Mouse (Mus musculus) heart, embryonic 16.5 days (tissue): ENCODE measurements around the gene Pacs2. TPM values are rescaled to one million over a fixed set of nuclear protein-coding genes. Genes with fewer than 3 reads are reported as not detected.

Experiments
- ATAC-seq: fragments of 200-750 bp; cut with Nextera tagmentation; replicated peaks from 2 replicates; pipeline ENCODE4 v1.8.0; 2017; ENCODE audit warnings: moderate number of reproducible peaks; ENCODE audit not compliant: insufficient read depth, low FRiP score; ENCODE audit errors: extremely low read depth
- H3K27ac ChIP-seq: fragments of 300-500 bp; sonication (generic); 2 replicates; pipeline ENCODE4 v1.5.1; 2014; ENCODE audit warnings: mild to moderate bottlenecking, low read length, control low read depth, moderate library complexity
- H3K27me3 ChIP-seq: fragments of 300-500 bp; sonication (generic); 2 replicates; pipeline ENCODE4 v1.6.1; 2014; ENCODE audit warnings: low read length, mixed read lengths; ENCODE audit not compliant: control insufficient read depth, insufficient read depth
- H3K36me3 ChIP-seq: fragments of 300-500 bp; sonication (generic); 2 replicates; pipeline ENCODE4 v1.6.1; 2014; ENCODE audit not compliant: control insufficient read depth, insufficient read depth
- H3K4me1 ChIP-seq: fragments of 300-500 bp; sonication (generic); 2 replicates; pipeline ENCODE4 v1.6.1; 2014; ENCODE audit warnings: low read length, mixed read lengths; ENCODE audit not compliant: control insufficient read depth, insufficient read depth
- H3K4me2 ChIP-seq: fragments of 300-500 bp; sonication (generic); 2 replicates; pipeline ENCODE4 v1.6.1; 2014; ENCODE audit warnings: low read depth, mild to moderate bottlenecking, control low read depth, low read length
- H3K4me3 ChIP-seq: fragments of 300-500 bp; sonication (generic); 2 replicates; pipeline ENCODE4 v1.5.1; 2014; ENCODE audit warnings: mild to moderate bottlenecking, control low read depth, low read length
- H3K9ac ChIP-seq: fragments of 300-500 bp; sonication (generic); 2 replicates; pipeline ENCODE4 v1.6.1; 2014; ENCODE audit warnings: low read length, control low read depth
- H3K9me3 ChIP-seq: fragments of 300-500 bp; sonication (generic); replicated peaks from 2 replicates; pipeline ENCODE4 v1.6.1; 2016; ENCODE audit warnings: low read length; ENCODE audit not compliant: control insufficient read depth
- WGBS: fragments of 180-500 bp; shearing (Covaris S2); extraction: QIAGEN DNeasy Blood & Tissue Kit; methylation state at CpG from one replicate; pipeline ENCODE4 v1.1.7; 2014; 5-methylcytosine and 5-hydroxymethylcytosine counted together
- polyA plus RNA-seq: library from polyadenylated mRNA; unstranded; fragments of >200 nt; fragmentation: Nextera tagmentation; extraction: Ambion mirVana; gene quantifications from 2 replicates; pipeline ENCODE4 v1.2.1, GENCODE M21; 2015

The Pacs2 gene
- polyA plus RNA-seq, 1 experiment from 2014 or later: 7.0 TPM

DNA sequence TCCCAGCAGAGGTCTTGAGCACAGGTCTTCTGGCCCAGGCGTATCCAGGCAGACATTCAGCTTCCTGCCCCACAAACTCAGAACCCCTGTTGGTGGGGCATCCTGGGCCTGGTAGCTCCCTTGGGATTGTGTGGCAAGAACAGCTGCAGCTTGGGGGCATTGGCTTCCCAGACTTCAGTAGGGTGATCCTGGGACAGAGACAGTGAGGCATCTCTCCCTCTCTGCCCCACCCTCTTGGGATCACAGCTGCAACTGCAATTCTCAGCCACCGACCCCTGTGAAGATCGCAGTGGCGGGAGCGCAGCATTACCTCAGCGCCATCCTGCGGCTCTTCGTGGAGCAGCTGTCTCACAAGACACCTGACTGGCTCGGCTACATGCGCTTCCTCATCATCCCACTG lies 47.9 kb downstream of the Pacs2 start:
- no peaks in the 10 kb centered on the region for H3K9me3 ChIP-seq
- H3K9ac ChIP-seq: no peak overlapping the region
- H3K36me3 ChIP-seq: peaks cover 33% of the 10 kb centered on the region
- no peaks in the 10 kb centered on the region for H3K27me3 ChIP-seq
- no peak overlapping the region for H3K4me3 ChIP-seq
- no peak overlapping the region for H3K4me2 ChIP-seq
- H3K27ac ChIP-seq: no peak overlapping the region
- no peak for ATAC-seq
- 86% methylated on average over 10 of the region's 10 CpGs for WGBS
- no peaks in the 10 kb centered on the region for H3K4me1 ChIP-seq

DNA sequence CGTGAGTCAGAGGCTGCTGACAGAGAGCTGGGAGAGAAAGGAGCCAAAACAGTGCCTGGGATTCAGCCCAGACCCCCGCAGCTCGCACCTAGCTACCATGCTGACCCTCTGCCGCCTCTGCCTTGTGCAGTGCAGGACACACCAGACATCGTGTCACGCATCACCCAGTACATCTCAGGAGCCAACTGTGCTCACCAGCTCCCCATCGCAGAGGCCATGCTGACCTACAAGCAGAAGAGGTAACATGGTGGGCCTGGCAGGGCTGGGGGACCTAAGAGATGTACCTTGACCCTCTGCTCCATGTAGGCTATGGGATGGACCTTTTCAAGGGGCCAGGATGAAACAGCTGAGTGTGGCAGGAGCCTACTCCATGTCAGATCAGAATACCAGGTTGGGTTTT lies 49.4 kb downstream of the Pacs2 start:
- peaks cover 24% of the 10 kb centered on the region for H3K36me3 ChIP-seq
- H3K9me3 ChIP-seq: no peaks in the 10 kb centered on the region
- no peak overlapping the region for H3K27ac ChIP-seq
- H3K4me1 ChIP-seq: no peaks in the 10 kb centered on the region
- H3K27me3 ChIP-seq: no peaks in the 10 kb centered on the region
- H3K4me2 ChIP-seq: no peak overlapping the region
- ATAC-seq: no peak
- WGBS: 96% methylated on average over 7 of the region's 7 CpGs
- no peak overlapping the region for H3K4me3 ChIP-seq
- no peak overlapping the region for H3K9ac ChIP-seq

DNA sequence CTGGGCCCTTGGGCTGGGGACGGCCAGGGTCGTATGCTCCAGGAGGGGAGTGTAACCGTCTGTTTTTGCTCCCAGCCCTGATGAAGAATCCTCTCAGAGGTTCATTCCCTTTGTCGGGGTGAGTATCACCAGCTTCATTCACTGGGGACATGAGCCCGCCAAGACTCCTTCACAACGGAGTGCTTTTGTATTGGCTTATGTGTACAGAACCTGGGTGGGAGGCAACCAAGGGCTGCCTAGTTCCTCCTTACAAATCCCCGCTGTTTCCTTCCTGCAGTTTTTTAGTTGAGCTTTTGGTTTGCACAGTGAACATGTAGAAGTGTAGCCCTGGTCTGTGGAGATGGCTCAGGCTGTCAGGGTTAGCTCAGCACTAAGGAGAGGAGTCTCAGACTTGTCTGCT lies 53.7 kb downstream of the Pacs2 start:
- H3K36me3 ChIP-seq: peaks cover 18% of the 10 kb centered on the region
- ATAC-seq: no peak
- no peaks in the 10 kb centered on the region for H3K4me1 ChIP-seq
- no peaks in the 10 kb centered on the region for H3K27me3 ChIP-seq
- H3K9ac ChIP-seq: no peak overlapping the region
- H3K9me3 ChIP-seq: no peaks in the 10 kb centered on the region
- H3K4me2 ChIP-seq: no peak overlapping the region
- H3K4me3 ChIP-seq: no peak overlapping the region
- 84% methylated on average over 7 of the region's 7 CpGs for WGBS
- no peak overlapping the region for H3K27ac ChIP-seq

DNA sequence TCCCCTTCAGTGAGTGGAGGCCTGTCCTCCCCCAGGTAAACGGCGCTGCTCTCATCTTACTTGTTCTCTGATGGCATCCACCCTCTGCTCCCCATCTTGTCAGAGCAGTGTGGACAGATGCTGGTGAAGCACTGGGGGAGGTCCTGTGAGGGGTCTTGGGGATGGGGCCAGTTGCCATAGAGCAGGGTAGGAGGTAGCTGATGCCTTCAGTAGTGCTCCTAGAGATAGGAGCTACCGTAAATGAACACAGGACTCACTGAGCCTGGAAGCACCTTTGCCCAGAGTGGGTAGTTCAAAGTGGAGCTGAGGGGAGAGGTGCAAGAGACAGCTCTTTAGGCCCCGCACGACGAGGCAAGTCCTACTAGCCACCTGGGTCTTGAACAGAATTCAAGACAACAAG lies 55.1 kb downstream of the Pacs2 start:
- Histone ChIP-seq H3K36me3 (peaks cover 15% of the 10 kb centered on the region), H3K4me2 (no peak overlapping the region)
- no peak for ATAC-seq

DNA sequence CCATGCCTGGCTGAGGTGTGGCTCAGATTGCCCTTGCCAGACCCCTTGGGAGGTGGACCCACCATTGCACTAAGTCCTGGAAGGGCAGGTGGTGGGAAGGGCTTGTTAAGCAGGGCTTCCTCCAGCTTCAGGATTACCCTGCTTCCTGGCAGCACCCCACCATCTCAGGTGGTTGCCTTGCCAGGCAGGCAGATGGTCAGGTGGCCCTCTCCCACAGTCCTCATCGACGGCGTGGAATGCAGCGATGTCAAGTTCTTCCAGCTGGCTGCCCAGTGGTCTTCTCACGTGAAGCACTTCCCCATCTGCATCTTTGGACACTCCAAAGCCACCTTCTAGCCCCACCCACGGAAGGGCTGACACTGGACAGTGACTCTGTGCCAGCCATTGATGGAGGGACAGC lies 57.0 kb downstream of the Pacs2 start:
- 85% methylated on average over 6 of the region's 6 CpGs for WGBS
- H3K36me3 ChIP-seq: peaks cover 15% of the 10 kb centered on the region

More for the DNA sequence above, 55.1 kb downstream of the Pacs2 start:
- Histone ChIP-seq H3K27me3 (no peaks in the 10 kb centered on the region), H3K9ac (no peak overlapping the region), H3K4me3 (no peak overlapping the region), H3K27ac (no peak overlapping the region), H3K4me1 (peaks cover 8% of the 10 kb centered on the region), H3K9me3 (no peaks in the 10 kb centered on the region)
- 91% methylated on average over 6 of the region's 6 CpGs for WGBS

DNA sequence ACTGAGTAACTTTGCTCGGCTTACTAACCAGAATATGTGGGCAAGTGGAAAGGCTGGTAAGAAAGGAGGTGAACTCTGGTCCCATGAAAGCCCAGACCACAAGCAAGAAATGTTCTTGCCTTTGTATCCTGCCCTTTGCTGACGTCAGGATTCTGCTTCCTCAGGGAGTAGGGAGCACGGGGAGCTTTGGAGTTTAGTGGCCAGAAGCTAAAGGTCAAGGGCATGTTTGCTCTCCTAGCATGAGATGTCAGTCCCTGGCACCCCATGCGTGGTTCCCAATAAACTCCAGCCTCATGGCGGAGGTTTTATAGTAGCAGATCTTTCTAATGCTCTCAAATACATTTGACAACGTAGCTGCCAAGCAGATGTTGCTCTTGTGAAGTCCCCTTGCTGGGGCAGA lies 57.5 kb downstream of the Pacs2 start:
- 82% methylated on average over 6 of the region's 6 CpGs for WGBS
- ATAC-seq: no peak
- H3K9me3 ChIP-seq: no peaks in the 10 kb centered on the region
- peaks cover 17% of the 10 kb centered on the region for H3K4me1 ChIP-seq
- no peak overlapping the region for H3K27ac ChIP-seq
- no peak overlapping the region for H3K4me2 ChIP-seq
- no peak overlapping the region for H3K4me3 ChIP-seq
- no peak overlapping the region for H3K9ac ChIP-seq
- H3K27me3 ChIP-seq: no peaks in the 10 kb centered on the region
- H3K36me3 ChIP-seq: peaks cover 15% of the 10 kb centered on the region

More for the DNA sequence above, 57.0 kb downstream of the Pacs2 start:
- ATAC-seq: no peak
- no peak overlapping the region for H3K4me3 ChIP-seq
- H3K9me3 ChIP-seq: no peaks in the 10 kb centered on the region
- H3K27ac ChIP-seq: no peak overlapping the region
- no peak overlapping the region for H3K4me2 ChIP-seq
- H3K27me3 ChIP-seq: no peaks in the 10 kb centered on the region
- H3K4me1 ChIP-seq: peaks cover 17% of the 10 kb centered on the region
- no peak overlapping the region for H3K9ac ChIP-seq

DNA sequence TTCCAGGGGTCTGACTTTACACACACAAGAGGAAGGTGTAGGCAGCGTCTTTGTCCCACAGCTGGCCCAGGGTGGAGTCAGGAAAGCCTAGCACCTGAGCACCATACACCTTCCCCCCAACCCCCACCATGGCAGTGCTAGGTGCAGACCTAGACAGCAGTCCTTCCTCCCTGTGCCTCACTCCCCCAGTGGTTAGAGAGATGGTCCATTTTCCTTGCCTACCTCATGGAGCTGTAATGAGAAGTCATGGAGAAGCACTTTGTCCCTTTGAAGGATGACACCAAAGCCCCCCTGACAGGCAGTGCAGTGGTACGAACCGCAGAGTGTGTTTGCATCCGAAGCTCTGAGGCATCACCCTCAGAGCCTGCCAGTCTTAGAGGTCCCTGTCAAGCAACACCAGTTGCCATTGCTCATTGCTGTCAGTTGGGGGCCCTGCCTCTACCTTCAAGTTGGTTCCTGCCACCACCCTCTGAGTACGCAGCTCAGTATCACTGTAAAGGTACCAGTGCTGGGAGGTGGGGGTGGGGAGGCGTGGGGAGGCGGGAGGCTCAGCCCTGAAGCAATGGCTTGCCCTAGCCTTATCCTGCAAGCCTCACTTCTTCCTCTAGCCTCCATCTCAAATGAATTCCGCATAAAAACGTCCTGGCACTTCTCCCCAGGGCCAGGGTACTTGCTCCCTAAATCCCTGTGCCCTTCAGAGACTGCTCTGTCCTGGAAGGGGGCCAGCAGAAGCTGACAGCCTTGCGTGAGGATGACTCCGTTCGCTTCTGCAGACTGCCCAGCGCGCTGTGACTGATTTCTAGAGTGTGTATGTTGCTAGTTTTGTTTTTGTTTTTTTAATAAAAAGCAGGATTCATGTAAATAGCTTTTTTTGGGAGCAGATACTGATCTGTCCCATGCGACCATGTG lies 59.4 kb downstream of the Pacs2 start:
- Histone ChIP-seq H3K9me3 (no peaks in the 10 kb centered on the region), H3K4me3 (peak overlapping the region; percentile 50), H3K36me3 (peaks cover 13% of the 10 kb centered on the region), H3K4me2 (peak overlapping the region; percentile 69), H3K27me3 (no peaks in the 10 kb centered on the region), H3K27ac (peak overlapping the region; percentile 90), H3K4me1 (peaks cover 17% of the 10 kb centered on the region), H3K9ac (peak overlapping the region; percentile 76)
- peak; percentile 34 for ATAC-seq
- 8% methylated on average over 15 of the region's 15 CpGs for WGBS

DNA sequence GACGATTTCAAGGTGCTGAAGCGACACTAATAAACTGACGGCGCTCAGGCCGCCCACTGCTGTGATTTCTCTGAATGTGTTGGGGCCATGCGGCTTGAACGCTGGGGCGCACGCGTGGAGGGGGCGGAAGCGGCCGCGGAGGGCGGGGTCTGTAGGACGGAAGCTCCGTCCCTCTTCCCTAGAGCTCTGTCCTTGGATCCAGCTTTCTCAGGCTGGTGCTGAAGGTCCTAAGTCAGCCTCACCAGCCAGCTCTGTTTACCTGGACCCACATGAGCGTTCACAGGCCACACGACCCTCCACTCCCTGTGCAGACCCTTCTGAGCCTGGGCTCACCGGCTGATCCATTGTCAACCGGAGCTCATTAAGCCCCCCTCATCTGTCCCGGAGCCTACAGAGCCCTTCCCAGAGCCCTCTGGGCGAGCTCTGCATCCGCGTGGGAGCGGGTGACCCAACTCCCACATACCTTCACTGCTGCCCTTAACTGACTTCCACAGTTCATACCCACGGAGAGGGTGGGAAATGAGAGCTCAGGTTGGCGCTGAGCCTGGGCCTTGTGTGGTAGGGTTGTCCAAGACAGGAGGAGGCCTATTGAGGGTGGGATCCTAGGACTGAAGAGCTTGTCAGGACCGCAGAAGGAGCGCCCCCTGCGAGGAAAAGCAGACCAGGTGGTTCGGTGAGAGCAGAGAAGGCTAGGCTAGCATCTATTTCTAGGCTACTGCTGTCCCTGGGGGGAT lies 60.2 kb downstream of the Pacs2 start, which contains the start of gene Tex22:
TSS of gene Tex22 (plus strand) at position 174 of the 734 bp plus-strand sequence.
- H3K4me2 ChIP-seq: peak within 1 kb of the TSS; percentile 69
- no peaks in the 10 kb centered on the region for H3K27me3 ChIP-seq
- H3K4me1 ChIP-seq: peaks cover 17% of the 10 kb centered on the region
- H3K27ac ChIP-seq: peak within 1 kb of the TSS; percentile 90
- peak within 1 kb of the TSS; percentile 50 for H3K4me3 ChIP-seq
- H3K36me3 ChIP-seq: peaks cover 11% of the 10 kb centered on the region
- peak within 1 kb of the TSS; percentile 76 for H3K9ac ChIP-seq
- 3% methylated on average over 32 of the region's 32 CpGs for WGBS
- no peaks in the 10 kb centered on the region for H3K9me3 ChIP-seq
- ATAC-seq: peak; percentile 92

DNA sequence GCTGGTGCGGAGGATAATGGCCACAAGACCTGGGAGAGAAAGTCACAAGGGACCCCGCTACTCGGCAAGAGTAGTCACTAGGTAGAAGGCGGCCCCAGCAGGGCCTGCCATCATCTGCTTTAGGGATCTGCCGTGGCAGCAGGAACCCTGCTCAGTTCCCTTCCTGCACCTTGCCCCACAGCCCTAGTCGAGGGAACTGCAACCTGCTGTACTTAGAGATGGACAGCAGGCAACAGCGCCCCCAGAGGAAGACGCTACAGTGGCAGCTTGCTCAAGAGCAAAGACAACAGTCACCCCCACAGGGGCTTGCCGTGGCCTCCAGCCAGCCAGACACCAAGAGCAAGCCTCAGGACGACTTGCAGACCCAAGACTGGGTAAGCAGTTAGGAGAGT lies 60.8 kb downstream of the Pacs2 start:
- Histone ChIP-seq H3K27me3 (no peaks in the 10 kb centered on the region), H3K27ac (peak overlapping the region; percentile 90), H3K4me2 (peak overlapping the region; percentile 69), H3K9ac (peak overlapping the region; percentile 76), H3K9me3 (no peaks in the 10 kb centered on the region), H3K36me3 (peaks cover 8% of the 10 kb centered on the region), H3K4me3 (peak overlapping the region; percentile 50), H3K4me1 (peaks cover 17% of the 10 kb centered on the region)
- peak; percentile 67 for ATAC-seq
- 6% methylated on average over 10 of the region's 10 CpGs for WGBS
